Mouse (Mus musculus) neural tube, embryonic 14.5 days (tissue): ENCODE data around the gene Col19a1. TPM values are rescaled to one million over a fixed set of nuclear protein-coding genes. Genes with fewer than 3 reads are reported as not detected.

ENCODE experiments used
- ATAC-seq: fragments of 200-750 bp; cut with Nextera tagmentation; 2 replicates; pipeline ENCODE4 v1.8.0; 2017; ENCODE audit warnings: low read depth, mild to moderate bottlenecking, moderate TSS enrichment, moderate library complexity
- H3K27ac ChIP-seq: fragments of 300-500 bp; sonication (generic); 2 replicates; pipeline ENCODE4 v1.5.1; 2014; ENCODE audit warnings: low read depth, mild to moderate bottlenecking, control low read depth, low read length, moderate library complexity, mixed read lengths
- H3K27me3 ChIP-seq: fragments of 300-500 bp; sonication (generic); 2 replicates; pipeline ENCODE4 v1.6.1; 2014; ENCODE audit warnings: low read length; ENCODE audit not compliant: control insufficient read depth, insufficient read depth
- H3K36me3 ChIP-seq: fragments of 300-500 bp; sonication (generic); 2 replicates; pipeline ENCODE4 v1.6.1; 2014; ENCODE audit warnings: low read length, mixed read lengths; ENCODE audit not compliant: control insufficient read depth, insufficient read depth
- H3K4me1 ChIP-seq: fragments of 300-500 bp; sonication (generic); 2 replicates; pipeline ENCODE4 v1.6.1; 2014; ENCODE audit warnings: low read length; ENCODE audit not compliant: control insufficient read depth, insufficient read depth
- H3K4me2 ChIP-seq: fragments of 300-500 bp; sonication (generic); 2 replicates; pipeline ENCODE4 v1.6.1; 2014; ENCODE audit warnings: mild to moderate bottlenecking, low read depth, low read length, control low read depth
- H3K4me3 ChIP-seq: fragments of 300-500 bp; sonication (generic); 2 replicates; pipeline ENCODE4 v1.5.1; 2014; ENCODE audit warnings: low read depth, low read length, control low read depth, mixed read lengths
- H3K9ac ChIP-seq: fragments of 300-500 bp; sonication (generic); replicated peaks from 2 replicates; pipeline ENCODE4 v1.6.1; 2014; ENCODE audit warnings: low read depth, mild to moderate bottlenecking, control low read depth, low read length, mixed read lengths
- H3K9me3 ChIP-seq: fragments of 300-500 bp; sonication (generic); 2 replicates; pipeline ENCODE4 v1.6.1; 2016; ENCODE audit warnings: low read length; ENCODE audit not compliant: control insufficient read depth
- WGBS: fragments of 180-500 bp; shearing (Covaris S2); extraction: QIAGEN DNeasy Blood & Tissue Kit; methylation state at CpG from one replicate; pipeline ENCODE4 v1.1.7; 2014; 5-methylcytosine and 5-hydroxymethylcytosine counted together
- polyA plus RNA-seq: library from polyadenylated mRNA; unstranded; fragments of >200 nt; fragmentation: Nextera tagmentation; extraction: Ambion mirVana; gene quantifications from 2 replicates; pipeline ENCODE4 v1.2.1, GENCODE M21; 2014

Col19a1 gene
- polyA plus RNA-seq, 1 experiment from 2014 or later: 1.2 TPM

DNA sequence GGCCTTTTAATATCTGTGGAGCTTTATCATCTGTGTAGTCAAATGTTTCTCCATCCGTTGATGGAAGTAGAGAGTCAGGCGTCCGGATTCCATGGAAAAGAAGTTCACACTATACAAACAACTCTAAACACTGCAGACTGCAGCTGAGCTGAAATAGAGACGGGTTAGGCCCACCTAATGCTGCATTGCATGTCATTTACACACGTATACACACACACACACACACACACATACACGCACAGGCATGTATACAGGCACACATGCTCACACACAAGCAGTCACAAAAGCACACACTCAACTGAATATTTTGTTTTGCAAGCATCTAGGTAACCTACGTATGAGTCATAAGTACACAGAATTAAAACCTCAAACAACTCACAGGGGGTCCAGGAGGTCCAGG, 284.2 kb downstream of the Col19a1 start:
- Histone ChIP-seq H3K27ac (no peak overlapping the region), H3K4me1 (no peaks in the 10 kb centered on the region), H3K4me3 (no peak overlapping the region), H3K27me3 (no peaks in the 10 kb centered on the region), H3K9ac (no peak overlapping the region), H3K9me3 (no peaks in the 10 kb centered on the region), H3K36me3 (no peaks in the 10 kb centered on the region), H3K4me2 (no peak overlapping the region)
- WGBS: 91% methylated on average over 7 of the region's 7 CpGs
- ATAC-seq: peak; percentile 35; the same call in 1 of the 2 replicates

DNA sequence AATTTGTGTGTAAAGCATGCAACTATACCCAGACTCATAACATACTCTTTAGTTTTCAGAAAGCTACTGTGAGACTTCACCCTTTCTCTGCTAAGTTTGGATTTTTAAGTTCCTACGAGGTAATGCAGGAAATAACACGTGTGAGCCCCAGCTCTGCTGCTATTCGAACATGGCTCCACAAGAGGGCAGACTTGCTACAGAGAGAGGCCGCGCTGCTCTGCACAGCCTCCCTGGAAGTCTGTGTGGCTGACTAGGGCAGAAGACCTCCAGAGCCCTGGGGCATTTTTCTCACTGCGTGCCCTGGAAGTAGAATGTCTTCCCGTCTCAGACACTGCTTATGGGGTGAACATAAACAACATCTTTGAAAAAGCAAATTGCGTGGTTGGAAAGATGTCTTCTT, 284.6 kb downstream of the Col19a1 start:
- WGBS: 9% methylated on average over 8 of the region's 8 CpGs
- H3K36me3 ChIP-seq: no peaks in the 10 kb centered on the region
- no peaks in the 10 kb centered on the region for H3K27me3 ChIP-seq
- H3K27ac ChIP-seq: no peak overlapping the region
- no peaks in the 10 kb centered on the region for H3K9me3 ChIP-seq
- no peak overlapping the region for H3K4me3 ChIP-seq
- H3K4me1 ChIP-seq: no peaks in the 10 kb centered on the region
- peak; percentile 85 for ATAC-seq
- H3K9ac ChIP-seq: no peak overlapping the region
- no peak overlapping the region for H3K4me2 ChIP-seq

DNA sequence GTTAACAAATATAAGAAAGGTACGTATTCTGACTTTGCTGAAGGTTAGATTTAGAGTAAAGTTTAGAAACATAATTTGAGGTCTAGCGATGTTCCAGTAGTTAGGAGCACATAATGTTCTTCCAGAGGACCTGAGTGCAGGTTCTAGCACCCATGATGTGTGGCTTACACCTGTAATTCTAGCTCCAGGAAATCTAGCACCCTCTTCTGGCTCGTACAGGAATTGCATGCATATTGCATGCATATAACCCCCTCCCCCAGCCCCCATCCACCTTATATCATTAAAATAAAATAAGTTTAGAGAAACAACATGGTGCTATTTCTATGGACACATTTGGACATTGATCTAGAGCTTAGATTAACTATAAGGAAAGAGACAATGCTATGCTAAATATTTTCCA, 286.6 kb downstream of the Col19a1 start:
- WGBS: 84% methylated on average over 3 of the region's 3 CpGs
- no peak overlapping the region for H3K4me2 ChIP-seq
- H3K9me3 ChIP-seq: no peaks in the 10 kb centered on the region
- no peak overlapping the region for H3K4me3 ChIP-seq
- H3K36me3 ChIP-seq: no peaks in the 10 kb centered on the region
- no peak for ATAC-seq
- no peaks in the 10 kb centered on the region for H3K4me1 ChIP-seq
- H3K9ac ChIP-seq: no peak overlapping the region
- no peaks in the 10 kb centered on the region for H3K27me3 ChIP-seq
- no peak overlapping the region for H3K27ac ChIP-seq

DNA sequence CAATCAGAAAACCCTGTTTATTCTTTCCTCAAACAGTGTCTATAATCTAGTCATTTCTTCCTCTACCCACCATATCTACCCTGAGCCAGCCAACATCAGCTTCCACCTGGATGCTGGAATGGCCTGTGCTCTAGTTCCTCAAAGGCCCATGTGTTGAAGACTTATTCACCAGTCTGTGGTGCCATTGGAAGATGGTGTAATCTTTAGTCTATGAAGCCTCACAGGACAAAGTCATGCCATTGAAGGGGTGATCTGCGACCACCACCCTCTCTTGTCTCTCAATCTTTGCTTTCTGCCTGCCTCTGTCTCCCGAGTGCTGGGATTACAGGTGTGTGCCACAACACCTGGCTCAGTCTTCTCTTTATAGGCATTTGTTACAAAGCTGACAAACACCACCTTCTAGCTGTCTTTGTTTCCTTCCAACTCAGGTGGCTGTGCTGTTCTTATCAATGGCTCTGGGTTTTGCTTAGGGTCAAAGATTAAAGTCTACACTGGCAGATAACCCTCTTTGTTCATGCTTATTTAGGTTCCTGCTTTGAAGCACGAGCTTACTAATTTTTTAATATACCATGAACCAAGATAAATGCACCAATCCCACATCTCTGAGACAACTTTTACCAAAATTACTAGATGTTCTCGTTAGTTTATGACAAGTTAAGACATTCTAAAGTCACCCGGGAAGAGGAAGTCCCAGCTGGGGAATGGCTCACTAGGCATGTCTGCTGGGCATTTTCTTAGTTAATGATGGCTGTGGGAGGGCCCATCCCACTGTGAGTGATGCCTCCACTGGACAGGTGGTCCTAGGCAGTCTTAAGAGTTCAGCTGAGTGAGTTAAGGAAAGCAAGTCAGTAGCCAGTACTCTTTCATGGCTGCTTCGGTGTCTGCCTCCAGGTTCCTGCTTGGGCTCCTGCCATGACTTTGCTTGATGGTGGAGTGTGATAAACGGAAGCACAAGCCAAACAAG, 292.0 kb downstream of the Col19a1 start:
- no peak overlapping the region for H3K27ac ChIP-seq
- no peak overlapping the region for H3K4me3 ChIP-seq
- no peaks in the 10 kb centered on the region for H3K36me3 ChIP-seq
- H3K9ac ChIP-seq: no peak overlapping the region
- no peaks in the 10 kb centered on the region for H3K27me3 ChIP-seq
- 79% methylated on average over 7 of the region's 7 CpGs for WGBS
- H3K4me1 ChIP-seq: no peaks in the 10 kb centered on the region
- no peak for ATAC-seq
- H3K4me2 ChIP-seq: no peak overlapping the region
- H3K9me3 ChIP-seq: no peaks in the 10 kb centered on the region

DNA sequence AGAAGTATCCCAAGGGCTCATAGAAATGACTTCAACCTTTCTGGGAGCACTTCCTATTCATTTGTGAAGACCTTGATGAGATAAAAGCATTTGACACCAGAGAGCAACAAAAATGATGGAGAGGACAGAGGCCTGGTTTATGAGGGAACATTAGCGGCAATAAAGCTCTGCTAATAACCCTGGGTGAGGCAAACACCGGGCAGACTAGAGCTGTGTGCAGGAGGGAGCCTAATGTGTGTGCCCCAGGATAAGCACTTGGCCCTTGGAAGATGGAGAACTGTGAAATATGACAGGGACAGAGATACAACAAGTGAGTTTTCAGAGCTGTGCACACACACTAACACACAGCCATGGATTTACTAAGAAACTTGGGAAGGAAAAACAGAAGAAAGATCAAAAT, 294.8 kb downstream of the Col19a1 start:
- H3K36me3 ChIP-seq: no peaks in the 10 kb centered on the region
- no peaks in the 10 kb centered on the region for H3K4me1 ChIP-seq
- no peak overlapping the region for H3K9ac ChIP-seq
- WGBS: 10% methylated on average over 2 of the region's 2 CpGs
- no peaks in the 10 kb centered on the region for H3K27me3 ChIP-seq
- peak; percentile 90 for ATAC-seq
- no peak overlapping the region for H3K4me3 ChIP-seq
- no peak overlapping the region for H3K4me2 ChIP-seq
- H3K9me3 ChIP-seq: no peaks in the 10 kb centered on the region
- H3K27ac ChIP-seq: no peak overlapping the region

DNA sequence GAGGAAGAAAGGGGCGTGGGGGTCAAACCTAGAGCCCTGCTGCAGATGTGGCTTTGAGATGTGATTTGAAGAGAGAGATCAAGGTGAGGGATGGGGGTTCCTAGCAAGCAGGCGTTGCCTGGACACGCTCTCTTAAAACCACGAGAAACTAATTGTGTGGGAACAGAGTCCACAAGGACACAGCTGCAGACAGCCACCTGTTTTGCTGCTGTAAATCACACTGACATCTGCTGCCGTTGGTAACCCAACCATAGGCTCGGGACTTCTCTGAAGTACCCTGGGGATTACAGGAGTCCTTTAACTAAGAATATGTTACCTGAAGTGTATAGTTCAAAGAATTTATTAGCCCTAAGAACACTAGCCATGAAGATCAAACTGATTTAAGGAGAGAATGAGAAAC, 300.9 kb downstream of the Col19a1 start:
- H3K9ac ChIP-seq: no peak overlapping the region
- H3K9me3 ChIP-seq: no peaks in the 10 kb centered on the region
- no peak overlapping the region for H3K4me3 ChIP-seq
- H3K4me1 ChIP-seq: no peaks in the 10 kb centered on the region
- H3K4me2 ChIP-seq: no peak overlapping the region
- no peaks in the 10 kb centered on the region for H3K27me3 ChIP-seq
- H3K36me3 ChIP-seq: no peaks in the 10 kb centered on the region
- 17% methylated on average over 6 of the region's 6 CpGs for WGBS
- H3K27ac ChIP-seq: no peak overlapping the region
- peak; percentile 55; the same call in 1 of the 2 replicates for ATAC-seq

DNA sequence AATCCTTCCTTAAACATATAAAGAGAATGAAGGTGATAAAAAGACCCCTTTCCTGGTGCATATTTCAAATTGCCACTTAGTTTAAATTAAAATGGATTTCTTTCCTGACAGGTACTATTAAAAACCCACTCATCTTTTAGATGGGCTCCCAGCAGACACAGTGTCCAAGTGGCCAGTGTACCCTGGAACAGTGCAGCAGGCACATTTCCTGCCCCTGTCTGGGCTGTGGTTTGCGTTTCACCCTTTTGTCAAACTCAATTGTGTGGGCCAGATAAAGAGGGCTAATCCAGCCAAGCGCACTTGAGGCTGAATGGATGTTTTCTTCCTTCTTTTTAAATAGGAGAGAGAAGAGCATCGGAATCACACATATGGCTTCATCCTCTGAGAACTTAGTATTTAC, 320.2 kb downstream of the Col19a1 start:
- no peaks in the 10 kb centered on the region for H3K27me3 ChIP-seq
- 31% methylated on average over 3 of the region's 3 CpGs for WGBS
- no peaks in the 10 kb centered on the region for H3K4me1 ChIP-seq
- no peak overlapping the region for H3K4me3 ChIP-seq
- ATAC-seq: no peak
- no peaks in the 10 kb centered on the region for H3K36me3 ChIP-seq
- H3K9me3 ChIP-seq: no peaks in the 10 kb centered on the region
- no peak overlapping the region for H3K4me2 ChIP-seq
- no peak overlapping the region for H3K27ac ChIP-seq
- no peak overlapping the region for H3K9ac ChIP-seq

DNA sequence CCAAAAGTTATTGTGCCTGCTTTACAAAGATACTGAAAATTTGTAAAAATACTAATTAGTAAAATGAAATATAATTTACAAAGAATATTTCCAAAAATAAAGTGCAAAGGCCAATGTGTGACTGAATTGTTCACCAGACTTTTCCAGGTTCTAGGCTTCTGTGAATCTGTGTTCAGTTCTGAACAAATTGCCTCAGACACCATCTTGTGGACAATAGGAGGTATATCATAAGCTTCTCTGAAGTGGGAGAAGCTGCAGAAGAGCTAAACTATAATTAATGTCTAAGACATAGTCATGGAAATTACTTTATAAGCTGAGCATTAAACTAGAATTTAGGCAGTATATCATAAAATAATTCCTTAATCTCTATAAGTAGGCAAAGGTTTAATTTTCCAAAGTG, 326.1 kb downstream of the Col19a1 start:
- H3K4me1 ChIP-seq: no peaks in the 10 kb centered on the region
- H3K36me3 ChIP-seq: no peaks in the 10 kb centered on the region
- no peak overlapping the region for H3K27ac ChIP-seq
- H3K9ac ChIP-seq: no peak overlapping the region
- H3K4me3 ChIP-seq: no peak overlapping the region
- no peak overlapping the region for H3K4me2 ChIP-seq
- no peaks in the 10 kb centered on the region for H3K27me3 ChIP-seq
- ATAC-seq: no peak
- H3K9me3 ChIP-seq: no peaks in the 10 kb centered on the region

DNA sequence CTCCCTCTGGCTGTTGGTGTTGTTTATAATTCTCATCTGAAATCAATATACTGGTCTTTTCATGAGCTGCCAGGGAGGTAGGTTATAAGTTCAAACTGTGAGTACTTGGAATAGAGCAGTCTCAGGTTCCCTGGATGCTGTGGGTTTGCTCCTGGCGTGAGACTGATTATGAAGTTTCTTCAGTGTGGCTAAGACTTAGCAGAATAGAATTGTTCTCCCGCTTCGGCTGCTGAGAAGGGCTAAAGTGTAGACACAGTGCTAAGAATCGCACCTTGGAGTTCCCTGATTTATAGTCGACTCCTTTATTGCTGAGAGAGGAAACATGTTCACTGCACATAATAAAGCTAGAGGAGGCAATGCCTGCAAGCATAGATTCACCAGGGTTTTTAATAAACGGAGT, 327.9 kb downstream of the Col19a1 start:
- no peaks in the 10 kb centered on the region for H3K27me3 ChIP-seq
- 48% methylated on average over 6 of the region's 6 CpGs for WGBS
- H3K9ac ChIP-seq: no peak overlapping the region
- H3K4me2 ChIP-seq: no peak overlapping the region
- no peak overlapping the region for H3K27ac ChIP-seq
- 0 out of 2 replicates have a peak, but pooled peaks have one; percentile 56 for ATAC-seq
- H3K4me1 ChIP-seq: no peaks in the 10 kb centered on the region
- H3K4me3 ChIP-seq: no peak overlapping the region
- H3K9me3 ChIP-seq: no peaks in the 10 kb centered on the region
- H3K36me3 ChIP-seq: no peaks in the 10 kb centered on the region
